Comparison of ENCODE assay signal across 41 mouse cellular contexts in the genomic region with DNA sequence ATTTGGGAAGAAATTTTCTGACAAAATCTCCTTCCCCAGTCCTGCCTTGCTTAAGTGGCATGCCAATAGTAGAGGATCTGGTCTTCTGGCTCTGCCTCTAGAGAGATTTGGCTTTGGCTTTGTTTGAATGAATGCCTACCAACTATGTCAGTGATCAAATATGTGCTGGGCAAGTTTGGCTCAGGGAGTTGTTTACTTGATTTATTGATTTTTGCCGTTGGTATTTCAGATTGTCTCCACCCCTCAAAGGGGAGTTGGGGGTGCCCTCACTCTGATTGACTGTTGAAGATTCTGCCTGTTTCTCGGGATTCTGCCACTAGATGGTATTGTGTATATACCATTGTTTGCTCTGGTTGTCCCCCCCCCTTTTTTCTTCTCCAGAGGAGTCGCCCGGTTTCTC. TPM values are rescaled to one million over a fixed set of nuclear protein-coding genes. Genes with fewer than 3 reads are reported as not detected.
"Had no signal": no experiment of that assay in that cellular context is flagged by ENCODE, and none has a peak within 500 bp of the region (broad histone marks: within the 10 kb centered on the region; RNA-seq: fewer than 3 reads in every experiment).

No protein-coding gene starts in this region.

- H3K36me3 ChIP-seq: heart, embryonic 13.5 days; heart, embryonic 15.5 days; hindbrain, embryonic 13.5 days; hindbrain, embryonic 15.5 days; kidney, embryonic 15.5 days; limb, embryonic 13.5 days; limb, embryonic 15.5 days; liver, embryonic 13.5 days; liver, embryonic 15.5 days had no signal

- H3K4me2 ChIP-seq: heart, embryonic 11.5 days; heart, embryonic 13.5 days; heart, embryonic 15.5 days; hindbrain, embryonic 13.5 days; hindbrain, embryonic 15.5 days; kidney, embryonic 15.5 days; limb, embryonic 13.5 days; limb, embryonic 15.5 days; liver, embryonic 13.5 days; liver, embryonic 15.5 days had no signal

- H3K27ac ChIP-seq: heart, adult 2 months; heart, embryonic 13.5 days; heart, embryonic 15.5 days; hindbrain, embryonic 13.5 days; hindbrain, embryonic 15.5 days; hindbrain, postnatal 0 days; kidney, embryonic 15.5 days; kidney, postnatal 0 days; limb, embryonic 13.5 days; limb, embryonic 15.5 days; liver, embryonic 13.5 days; liver, embryonic 15.5 days had no signal

- H3K27me3 ChIP-seq: heart, embryonic 13.5 days; heart, embryonic 15.5 days; hindbrain, embryonic 13.5 days; hindbrain, embryonic 15.5 days; limb, embryonic 13.5 days; limb, embryonic 15.5 days; liver, embryonic 13.5 days; liver, embryonic 15.5 days had no signal

- H3K9me3 ChIP-seq: heart, embryonic 13.5 days; heart, embryonic 15.5 days; hindbrain, embryonic 13.5 days; hindbrain, embryonic 15.5 days; kidney, embryonic 15.5 days; limb, embryonic 13.5 days; limb, embryonic 15.5 days; liver, embryonic 13.5 days; liver, embryonic 15.5 days had no signal

- H3K4me3 ChIP-seq: heart, adult 2 months; heart, embryonic 13.5 days; heart, embryonic 15.5 days; hindbrain, embryonic 13.5 days; hindbrain, embryonic 15.5 days; kidney, embryonic 15.5 days; limb, embryonic 13.5 days; limb, embryonic 15.5 days; liver, embryonic 13.5 days; liver, embryonic 15.5 days had no signal

- H3K4me1 ChIP-seq: heart, embryonic 13.5 days; heart, embryonic 15.5 days; hindbrain, embryonic 13.5 days; hindbrain, embryonic 15.5 days; kidney, embryonic 15.5 days; limb, embryonic 13.5 days; limb, embryonic 15.5 days; liver, embryonic 13.5 days; liver, embryonic 15.5 days had no signal

- ATAC-seq: hindbrain, postnatal 0 days; intestine, embryonic 16.5 days had no signal

- H3K9ac ChIP-seq: heart, embryonic 13.5 days; heart, embryonic 15.5 days; hindbrain, embryonic 13.5 days; hindbrain, embryonic 15.5 days; kidney, embryonic 15.5 days; limb, embryonic 13.5 days; limb, embryonic 15.5 days; liver, embryonic 13.5 days; liver, embryonic 15.5 days had no signal

- DNase-seq: gastrocnemius, postnatal 25 days; heart, adult 11 months; heart, adult 2 months; heart, postnatal 14 days; heart, postnatal 36 days; kidney, adult 11 months; kidney, adult 2 months; kidney, adult 9 months; kidney, postnatal 14 days; kidney, postnatal 36 days; layer of hippocampus, adult 9-11 months; layer of hippocampus, postnatal 36 days; left cerebral cortex, postnatal 4 days; liver, embryonic 13.5 days had no signal

RNA-seq across cellular contexts. Expression of a gene that starts 22.8 kb away (rescaled TPM):
- total RNA-seq: gastrocnemius, adult 18-20 months; gastrocnemius, adult 8-10 months; gastrocnemius, postnatal 25 days; heart, adult 2 months; heart, postnatal 14 days; heart, postnatal 36 days; hematopoietic stem cell, adult 5-6 weeks; hindbrain, postnatal 0 days; layer of hippocampus, adult 8-10 months; layer of hippocampus, postnatal 14 days; layer of hippocampus, postnatal 36 days; left cerebral cortex, adult 18-20 months; left cerebral cortex, adult 8-10 months; left cerebral cortex, postnatal 10 days; left cerebral cortex, postnatal 25 days; left cerebral cortex, postnatal 4 days had no signal
- polyA plus RNA-seq: gonadal fat pad, adult 2 months; heart, adult 2 months; heart, embryonic 11.5 days; heart, embryonic 13.5 days; heart, embryonic 15.5 days; heart, postnatal 0 days; hindbrain, embryonic 11.5 days; hindbrain, embryonic 13.5 days; hindbrain, embryonic 15.5 days; hindbrain, postnatal 0 days; intestine, embryonic 14.5 days; intestine, embryonic 16.5 days; kidney, adult 2 months; kidney, embryonic 15.5 days; kidney, postnatal 0 days; large intestine, adult 2 months; limb, embryonic 11.5 days; limb, embryonic 13.5 days; limb, embryonic 15.5 days; liver, embryonic 13.5 days; liver, embryonic 15.5 days had no signal

RNA-seq across cellular contexts. Expression of a gene that starts 35.8 kb away (rescaled TPM):
- total RNA-seq: gastrocnemius, adult 8-10 months; hematopoietic stem cell, adult 5-6 weeks had no signal
- polyA plus RNA-seq: kidney, adult 2 months; liver, embryonic 13.5 days; liver, embryonic 15.5 days had no signal
